Mouse (Mus musculus): ENCODE results near the gene Arhgap9. TPM values are rescaled to one million over a fixed set of nuclear protein-coding genes. Genes with fewer than 3 reads are reported as not detected.
A peak's percentile ranks its signal among the peaks of the same experiment; 100 is the strongest.

The Arhgap9 gene
- polyA plus RNA-seq, 1 experiment from 2014 or later = 1.4 TPM

DNA sequence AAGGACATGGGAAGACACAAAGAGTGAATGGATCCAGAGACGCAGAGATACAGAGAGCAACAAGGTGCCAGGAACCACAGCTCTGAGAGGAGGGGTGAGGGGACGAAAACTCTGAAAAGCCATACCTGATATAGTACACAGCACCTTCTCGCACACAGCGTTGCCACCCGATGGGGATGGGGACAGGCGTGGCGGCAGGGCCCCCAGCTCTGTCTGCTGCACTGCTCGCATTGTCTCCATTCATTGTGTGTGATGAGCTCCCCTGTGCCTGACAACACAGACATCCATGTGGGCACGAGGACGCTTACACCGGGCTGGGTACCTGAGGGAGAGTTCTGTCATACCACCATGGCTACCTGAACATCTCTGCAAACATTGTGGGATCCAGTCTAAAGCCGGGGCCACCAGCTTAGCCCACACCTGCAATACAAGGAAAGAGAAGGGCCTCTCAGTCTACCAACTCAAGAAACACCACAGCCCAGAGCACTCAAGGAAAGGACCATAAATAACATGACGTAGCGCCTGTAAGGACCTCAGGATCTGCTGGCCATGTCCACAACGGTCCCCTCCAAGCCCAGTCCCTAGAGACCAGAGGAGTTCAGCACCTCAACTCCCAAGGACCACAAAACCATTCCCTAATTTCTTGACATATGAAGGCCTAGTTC, 34.4 kb upstream of the Arhgap9 start:
- Histone ChIP-seq H3K4me1 (replicated peaks) (peaks cover 64% of the 10 kb centered on the region), H3K9ac (replicated peaks) (peak overlapping the region; percentile 82), H3K4me3 (replicated peaks) (peak overlapping the region; percentile 71), H3K9me3 (no peaks in the 10 kb centered on the region), H3K27me3 (no peaks in the 10 kb centered on the region), H3K36me3 (peaks cover 50% of the 10 kb centered on the region), H3K4me2 (replicated peaks) (peak overlapping the region; percentile 86), H3K27ac (peak overlapping the region; percentile 97)
- no peak for ATAC-seq
- 75% methylated on average over 15 of the region's 15 CpGs for WGBS

- H3K27ac ChIP-seq = peak overlapping the region; percentile 97
- H3K4me3 ChIP-seq (replicated peaks) = peak overlapping the region; percentile 71
- ATAC-seq = no peak
- H3K36me3 ChIP-seq = peaks cover 44% of the 10 kb centered on the region
- no peaks in the 10 kb centered on the region for H3K9me3 ChIP-seq
- peak overlapping the region; percentile 82 for H3K9ac ChIP-seq (replicated peaks)
- H3K4me1 ChIP-seq (replicated peaks) = peaks cover 69% of the 10 kb centered on the region
- WGBS = 3% methylated on average over 3 of the region's 3 CpGs
- peak overlapping the region; percentile 86 for H3K4me2 ChIP-seq (replicated peaks)
- no peaks in the 10 kb centered on the region for H3K27me3 ChIP-seq
These were observed 33.8 kb upstream of the Arhgap9 start for GRCm38 (mm10) chr10:127287936-127288293.

DNA sequence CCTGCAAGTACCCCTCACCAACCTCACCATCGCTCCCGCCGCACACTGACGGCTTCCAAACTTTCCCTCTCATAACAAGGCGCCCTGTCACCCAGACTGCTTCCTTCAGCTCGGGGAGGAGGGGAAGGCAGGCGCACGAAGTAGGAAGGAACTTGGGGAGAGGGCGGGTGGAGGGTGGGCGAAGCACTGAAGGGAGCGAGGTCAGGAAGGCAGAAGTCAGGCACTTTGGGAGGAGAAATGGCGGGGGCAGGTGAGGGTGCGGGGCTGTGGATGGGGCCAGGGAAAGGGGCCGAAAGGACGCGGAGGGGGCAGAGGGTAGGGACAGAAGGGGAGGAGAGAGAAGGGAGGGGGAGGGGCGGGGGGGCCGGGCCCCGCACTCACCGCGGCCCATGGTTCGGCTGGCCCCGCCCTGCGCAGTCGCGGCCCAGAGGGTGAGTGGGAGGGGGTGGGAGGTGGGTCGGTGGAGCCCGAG, 33.4 kb upstream of the Arhgap9 start:
- 0% methylated on average over 21 of the region's 28 CpGs for WGBS
- Histone ChIP-seq H3K9me3 (no peaks in the 10 kb centered on the region), H3K27me3 (no peaks in the 10 kb centered on the region), H3K4me2 (replicated peaks) (peak overlapping the region; percentile 86), H3K36me3 (peaks cover 43% of the 10 kb centered on the region), H3K27ac (peak overlapping the region; percentile 97), H3K4me1 (replicated peaks) (peaks cover 73% of the 10 kb centered on the region), H3K4me3 (replicated peaks) (peak overlapping the region; percentile 71), H3K9ac (replicated peaks) (peak overlapping the region; percentile 82)
- ATAC-seq = 0 out of 2 replicates have a peak, but pooled peaks have one; percentile 1

DNA sequence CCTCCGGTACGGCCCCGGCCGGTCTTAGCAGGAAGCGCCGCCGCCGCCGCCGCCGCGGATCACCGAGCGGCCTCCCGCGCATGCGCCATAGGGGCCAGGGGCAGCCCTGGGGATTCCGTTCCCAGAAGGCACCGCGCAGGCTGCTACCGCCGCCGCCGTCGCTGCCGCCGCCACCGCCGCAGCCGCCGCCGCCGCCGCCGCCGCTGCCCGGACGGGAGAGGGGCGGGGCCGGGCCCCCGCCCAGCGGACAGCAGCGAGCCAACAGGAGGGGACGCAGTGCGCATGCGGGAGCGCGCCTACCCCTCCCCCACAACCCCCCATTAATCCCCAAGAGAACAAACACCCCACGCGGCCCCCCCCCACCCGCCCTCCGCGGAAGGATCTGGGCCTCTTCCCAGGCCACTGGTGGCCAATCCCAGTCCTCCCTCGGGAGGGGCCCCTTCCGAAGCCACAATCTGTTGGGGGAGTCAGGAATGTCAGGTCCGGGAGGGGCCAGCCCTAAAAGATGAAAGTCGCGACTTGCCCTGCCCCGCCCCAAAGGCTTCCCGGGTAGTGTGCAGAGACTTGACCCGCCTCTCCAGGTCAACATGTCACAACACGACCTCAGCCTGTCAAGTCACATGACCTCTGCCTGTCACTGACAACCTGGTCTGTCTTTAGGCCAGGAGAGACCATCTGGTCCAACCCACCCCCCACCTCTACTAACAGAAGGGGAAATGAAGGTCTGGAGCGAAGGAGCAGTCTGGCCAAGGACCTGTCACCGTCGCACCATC, 32.8 kb upstream of the Arhgap9 start, which contains the start of gene Mbd6:
Mbd6 (minus strand) TSS at position 219 of the 773 bp plus-strand sequence.
- peak; percentile 7 for ATAC-seq
- WGBS = under 1% methylated on average over 37 of the region's 65 CpGs

GRCm38 (mm10) chr10:127289573-127290191, 32.1 kb upstream of the Arhgap9 start:
- H3K9me3 ChIP-seq = no peaks in the 10 kb centered on the region
- H3K4me3 ChIP-seq (replicated peaks) = peak overlapping the region; percentile 71
- WGBS = 3% methylated on average over 15 of the region's 15 CpGs
- peak overlapping the region; percentile 97 for H3K27ac ChIP-seq
- peak; percentile 5 for ATAC-seq
- H3K9ac ChIP-seq (replicated peaks) = peak overlapping the region; percentile 82
- peaks cover 70% of the 10 kb centered on the region for H3K4me1 ChIP-seq (replicated peaks)
- peak overlapping the region; percentile 86 for H3K4me2 ChIP-seq (replicated peaks)
- peaks cover 43% of the 10 kb centered on the region for H3K36me3 ChIP-seq
- no peaks in the 10 kb centered on the region for H3K27me3 ChIP-seq

More for the DNA sequence above, 32.8 kb upstream of the Arhgap9 start, which contains the start of gene Mbd6:
- Histone ChIP-seq H3K9ac (replicated peaks) (peak within 1 kb of the TSS; percentile 82), H3K4me3 (replicated peaks) (peak within 1 kb of the TSS; percentile 71), H3K36me3 (peaks cover 43% of the 10 kb centered on the region), H3K4me1 (replicated peaks) (peaks cover 73% of the 10 kb centered on the region), H3K4me2 (replicated peaks) (peak within 1 kb of the TSS; percentile 86), H3K9me3 (no peaks in the 10 kb centered on the region), H3K27ac (peak within 1 kb of the TSS; percentile 97), H3K27me3 (no peaks in the 10 kb centered on the region)

GRCm38 (mm10) chr10:127290307-127290929, 31.3 kb upstream of the Arhgap9 start:
- Histone ChIP-seq H3K27me3 (no peaks in the 10 kb centered on the region), H3K27ac (peak overlapping the region; percentile 97), H3K36me3 (peaks cover 43% of the 10 kb centered on the region), H3K4me2 (replicated peaks) (peak overlapping the region; percentile 86), H3K9me3 (no peaks in the 10 kb centered on the region), H3K4me3 (replicated peaks) (peak overlapping the region; percentile 71), H3K4me1 (replicated peaks) (peaks cover 63% of the 10 kb centered on the region), H3K9ac (replicated peaks) (peak overlapping the region; percentile 82)
- peak; percentile 90 for ATAC-seq
- WGBS = under 1% methylated on average over 44 of the region's 47 CpGs

DNA sequence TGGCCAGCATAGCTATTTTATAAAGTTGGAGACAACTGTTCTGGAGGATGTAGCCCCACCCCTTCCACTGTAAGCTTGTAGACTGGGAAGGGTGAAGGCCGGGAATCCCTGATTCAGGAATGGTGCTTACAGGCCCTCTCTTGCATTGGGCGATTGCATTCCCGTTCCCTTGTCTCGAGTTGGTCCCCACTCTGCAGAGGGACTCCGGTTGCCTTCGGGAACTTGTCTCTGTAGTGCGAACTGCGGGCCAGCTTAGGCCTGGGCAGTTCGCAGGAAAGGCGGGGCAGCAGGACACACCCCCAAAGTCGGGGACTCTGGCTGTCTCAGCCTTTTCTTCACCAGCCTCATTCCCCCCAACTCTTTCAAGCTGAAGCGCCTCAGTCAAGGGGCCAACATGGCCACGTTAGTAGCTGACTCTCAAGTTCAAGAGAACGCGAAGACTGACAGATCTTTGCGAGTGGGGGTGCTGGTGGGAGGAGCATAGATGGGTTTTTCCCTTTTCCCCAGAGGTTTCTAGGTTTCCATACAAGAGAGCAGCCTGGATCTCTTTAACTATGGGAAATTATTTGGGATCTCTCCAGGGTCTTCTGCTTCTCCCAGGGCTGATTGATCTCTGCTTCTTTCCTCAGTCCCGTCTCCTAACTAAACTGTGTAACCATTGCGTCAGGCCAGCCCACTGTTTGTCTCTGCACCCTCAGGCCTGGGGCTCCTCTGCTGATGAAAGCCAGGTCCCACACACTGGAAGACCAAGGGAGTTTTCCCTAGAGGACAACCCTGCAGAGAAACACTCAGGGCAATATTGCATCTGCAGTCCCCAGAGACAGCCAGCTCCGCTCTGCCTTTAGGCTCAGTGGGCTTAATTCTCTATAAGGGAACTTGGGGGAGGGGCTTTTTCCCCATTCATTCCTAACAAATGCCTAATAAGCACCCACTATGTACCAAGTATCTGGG, 30.6 kb upstream of the Arhgap9 start:
- Histone ChIP-seq H3K27me3 (no peaks in the 10 kb centered on the region), H3K36me3 (peaks cover 43% of the 10 kb centered on the region), H3K4me1 (replicated peaks) (peaks cover 56% of the 10 kb centered on the region), H3K9me3 (no peaks in the 10 kb centered on the region), H3K4me2 (replicated peaks) (peak overlapping the region; percentile 86), H3K4me3 (replicated peaks) (peak overlapping the region; percentile 71), H3K9ac (replicated peaks) (peak overlapping the region; percentile 81), H3K27ac (peak overlapping the region; percentile 97)
- peak; percentile 61 for ATAC-seq
- WGBS = 3% methylated on average over 19 of the region's 19 CpGs

GRCm38 (mm10) chr10:127291881-127292638, 29.7 kb upstream of the Arhgap9 start:
- Histone ChIP-seq H3K27me3 (no peaks in the 10 kb centered on the region), H3K27ac (peak overlapping the region; percentile 97; the same call in 1 of the 2 replicates), H3K4me2 (replicated peaks) (peak overlapping the region; percentile 86), H3K36me3 (peaks cover 43% of the 10 kb centered on the region), H3K4me3 (replicated peaks) (peak overlapping the region; percentile 71), H3K4me1 (replicated peaks) (peaks cover 47% of the 10 kb centered on the region), H3K9ac (replicated peaks) (peak overlapping the region; percentile 81), H3K9me3 (no peaks in the 10 kb centered on the region)
- ATAC-seq = no peak
- 40% methylated on average over 5 of the region's 5 CpGs for WGBS

DNA sequence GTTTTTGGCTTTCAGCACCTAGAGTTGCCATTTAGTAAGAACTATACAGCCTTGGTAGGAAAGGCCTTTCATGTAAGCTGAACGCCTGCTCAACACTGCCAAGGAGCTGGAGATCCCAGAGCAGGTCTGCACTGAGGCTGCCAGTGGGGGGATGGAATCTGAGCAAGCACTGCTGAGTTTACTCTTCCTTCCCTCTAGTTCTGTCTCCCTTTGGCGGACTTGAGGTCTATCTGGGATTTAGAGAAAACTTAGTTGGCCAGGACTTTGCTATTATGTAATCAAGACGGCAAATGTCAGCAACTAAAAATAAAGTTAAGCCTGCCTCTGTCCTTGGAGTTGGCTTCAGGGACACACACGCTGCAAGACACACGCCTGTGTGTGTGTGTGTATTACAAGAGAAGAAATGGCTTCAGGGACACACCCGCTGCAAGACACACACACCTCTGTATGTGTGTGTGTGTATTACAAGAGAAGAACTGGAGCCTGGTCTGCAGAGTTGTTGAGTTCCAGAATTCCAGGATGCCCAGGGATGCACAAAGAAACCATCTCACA, 28.7 kb upstream of the Arhgap9 start:
- peaks cover 37% of the 10 kb centered on the region for H3K4me1 ChIP-seq (replicated peaks)

GRCm38 (mm10) chr10:127293590-127294113, 28.1 kb upstream of the Arhgap9 start:
- ATAC-seq = no peak
- Histone ChIP-seq H3K4me1 (replicated peaks) (peaks cover 35% of the 10 kb centered on the region), H3K36me3 (peaks cover 51% of the 10 kb centered on the region), H3K9me3 (no peaks in the 10 kb centered on the region), H3K27me3 (no peaks in the 10 kb centered on the region), H3K9ac (replicated peaks) (no peak overlapping the region), H3K27ac (no peak overlapping the region), H3K4me2 (replicated peaks) (no peak overlapping the region), H3K4me3 (replicated peaks) (no peak overlapping the region)
- WGBS = 90% methylated on average over 3 of the region's 3 CpGs

More for the DNA sequence above, 28.7 kb upstream of the Arhgap9 start:
- no peak for ATAC-seq
- no peak overlapping the region for H3K27ac ChIP-seq
- WGBS = 89% methylated on average over 6 of the region's 6 CpGs
- no peak overlapping the region for H3K4me2 ChIP-seq (replicated peaks)
- H3K27me3 ChIP-seq = no peaks in the 10 kb centered on the region
- H3K9me3 ChIP-seq = no peaks in the 10 kb centered on the region
- H3K36me3 ChIP-seq = peaks cover 50% of the 10 kb centered on the region
- H3K4me3 ChIP-seq (replicated peaks) = no peak overlapping the region
- H3K9ac ChIP-seq (replicated peaks) = no peak overlapping the region
